ENCODE assay signal across 8 mouse cellular contexts in the genomic region with DNA sequence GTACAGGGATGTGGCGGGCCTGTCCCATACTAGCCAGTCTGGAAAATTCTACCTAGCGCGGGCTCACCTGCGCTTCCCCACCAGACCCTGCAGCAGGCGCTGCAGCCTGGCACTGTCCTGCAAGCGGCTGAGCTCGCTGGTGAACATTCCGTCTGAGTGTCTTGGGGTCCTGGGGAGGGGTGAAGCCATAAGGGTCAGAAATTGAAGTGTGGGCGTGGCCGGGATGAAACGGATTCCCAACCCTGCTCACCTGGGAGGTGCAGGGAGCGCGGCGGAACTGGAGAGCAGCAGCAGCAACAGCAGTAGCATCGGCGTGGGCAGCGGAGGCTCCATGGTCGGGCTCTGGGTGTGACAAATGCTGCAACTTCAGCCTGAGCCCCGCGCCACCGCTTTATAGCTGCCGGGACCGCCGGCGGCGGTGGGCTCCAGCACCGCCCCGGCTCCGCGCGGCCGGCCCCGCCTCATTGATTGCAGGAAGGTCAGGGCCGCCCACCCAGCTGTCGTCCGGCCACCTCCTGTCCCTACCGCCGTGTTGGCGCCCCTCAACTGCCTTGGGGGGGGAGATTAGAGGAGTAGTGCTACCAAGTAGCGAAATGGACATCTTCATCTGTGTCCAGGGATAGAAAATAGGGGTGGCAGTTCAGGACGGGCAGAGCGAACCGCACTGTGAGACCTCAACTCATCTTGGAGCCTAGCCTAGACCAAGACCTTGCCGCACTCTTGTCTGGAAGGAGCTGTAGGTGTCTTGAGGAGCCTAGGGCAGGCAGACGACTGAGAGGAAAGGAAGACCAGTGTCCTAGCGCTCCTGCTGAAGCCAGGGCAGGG. TPM values are rescaled to one million over a fixed set of nuclear protein-coding genes. Genes with fewer than 3 reads are reported as not detected.
DNase-seq lines count a peak whose midpoint lies in the region; ATAC-seq lines count a peak whose summit lies in the region.

A gene (minus strand): TSS at position 368 of the 825 bp plus-strand sequence.

- no peaks in the 10 kb centered on the region for H3K9me3 ChIP-seq in embryonic facial prominence, embryonic 13.5 days
- no peaks in the 10 kb centered on the region for H3K9me3 ChIP-seq in intestine, embryonic 16.5 days (ENCODE audit: control insufficient read depth, low read length)

- intact Hi-C loops in left cerebral cortex, postnatal 10 days (cut with DNase I), result no loop called here

- H3K4me2 ChIP-seq in embryonic facial prominence, embryonic 13.5 days, result peak within 1 kb of the TSS; percentile 97
- H3K4me2 ChIP-seq in intestine, embryonic 16.5 days (ENCODE audit: low read depth, low read length), result peak within 1 kb of the TSS; percentile 98

- no peaks in the 10 kb centered on the region for H3K36me3 ChIP-seq in embryonic facial prominence, embryonic 13.5 days
- H3K36me3 ChIP-seq in intestine, embryonic 16.5 days (ENCODE audit: control insufficient read depth, insufficient read depth, low read length), result no peaks in the 10 kb centered on the region

- peak; percentile 56 for DNase-seq in adrenal gland, postnatal 14 days
- no peak for DNase-seq in adrenal gland, adult 2 months
- peak; percentile 45 for DNase-seq in Muller cell, postnatal 12 days (ENCODE audit: inconsistent ontology term)
- peak; percentile 66 for DNase-seq in testis, postnatal 10 days (ENCODE audit: low spot score)
- no peak for DNase-seq in left cerebral cortex, postnatal 10 days (ENCODE audit: extremely low spot score in 1 of 2, low spot score in 2 of 2)

- H3K9ac ChIP-seq in embryonic facial prominence, embryonic 13.5 days, result peak within 1 kb of the TSS; percentile 73
- H3K9ac ChIP-seq in intestine, embryonic 16.5 days (ENCODE audit: low read depth, low read length), result peak within 1 kb of the TSS; percentile 67

- peaks cover 16% of the 10 kb centered on the region for H3K27me3 ChIP-seq in embryonic facial prominence, embryonic 13.5 days
- no peaks in the 10 kb centered on the region for H3K27me3 ChIP-seq in intestine, embryonic 16.5 days (replicated peaks; ENCODE audit: control insufficient read depth, insufficient read depth, low read length)

- WGBS in embryonic facial prominence, embryonic 13.5 days, result 2% methylated on average over 46 of the region's 46 CpGs
- WGBS in intestine, embryonic 16.5 days, result 3% methylated on average over 46 of the region's 46 CpGs

- H3K4me3 ChIP-seq in embryonic facial prominence, embryonic 13.5 days, result peak within 1 kb of the TSS; percentile 52
- H3K4me3 ChIP-seq in intestine, embryonic 16.5 days (ENCODE audit: low read length), result peak within 1 kb of the TSS; percentile 56

- no peak within 1 kb of the TSS for H3K27ac ChIP-seq in embryonic facial prominence, embryonic 13.5 days
- H3K27ac ChIP-seq in intestine, embryonic 16.5 days (ENCODE audit: low read length), result peak within 1 kb of the TSS; percentile 93

- ATAC-seq in embryonic facial prominence, embryonic 13.5 days (ENCODE audit: insufficient number of reproducible peaks, insufficient read depth, low FRiP score, low TSS enrichment, low read depth), result peak; percentile 49; the same call in 1 of the 2 replicates
- peak; percentile 53 for ATAC-seq in intestine, embryonic 16.5 days
- peak; percentile 54; the same call in 1 of the 2 replicates for ATAC-seq in megakaryocyte, adult 5-6 weeks (ENCODE audit: poor library complexity, severe bottlenecking)

- H3K4me1 ChIP-seq in embryonic facial prominence, embryonic 13.5 days, result peaks cover 9% of the 10 kb centered on the region
- H3K4me1 ChIP-seq in intestine, embryonic 16.5 days (ENCODE audit: control insufficient read depth, insufficient read depth, low read length), result peaks cover 15% of the 10 kb centered on the region

RNA-seq across cellular contexts. Expression of the gene that starts here (rescaled TPM):
- total RNA-seq in adrenal gland, postnatal 14 days (2021), result 2.3 and 3.2 TPM in 2 replicates
- not detected for total RNA-seq in adrenal gland, adult 2 months (2021)
- polyA plus RNA-seq in adrenal gland, adult 2 months (2012; rRNA removed), result 0.93 and 1.2 TPM in 2 replicates
- polyA plus RNA-seq in embryonic facial prominence, embryonic 13.5 days (2015; fragmentation: Nextera tagmentation; extraction: Ambion mirVana), result 1.1 and 1.9 TPM in 2 replicates
- polyA plus RNA-seq in intestine, embryonic 16.5 days (2015; fragmentation: Nextera tagmentation; extraction: Ambion mirVana), result 304 and 334 TPM in 2 replicates
- not detected in 2 replicates for total RNA-seq in megakaryocyte, adult 5-6 weeks (2015)
- not detected in 2 replicates for total RNA-seq in megakaryocyte, adult 5-6 weeks (2017)
- total RNA-seq in left cerebral cortex, postnatal 10 days (2021), result not detected

Comparison
In these comparisons a context has a peak if more than half of its experiments do, and no peak if none do; other contexts are left out.
1. RNA of the gene that starts here (polyA plus RNA-seq): 304 to 334 TPM in intestine, embryonic 16.5 days; 1.1 to 1.9 TPM in embryonic facial prominence, embryonic 13.5 days and 0.93 to 1.2 TPM in adrenal gland, adult 2 months; every median in the first group is over 100 times any median in the second.
2. DNase-seq: peak in adrenal gland, postnatal 14 days (single experiment), Muller cell, postnatal 12 days (single experiment) and testis, postnatal 10 days (single experiment); none in adrenal gland, adult 2 months (single experiment) and left cerebral cortex, postnatal 10 days (0 of 2).
3. Peak in ATAC-seq in megakaryocyte, adult 5-6 weeks; RNA of the gene not detected or under 1 TPM.
4. Peak in every context shown above with its lines, with median percentiles within 50 percentile points of each other: ATAC-seq.